Mouse (Mus musculus): ENCODE measurements at regions not wholly inside any gene's neighbourhood (a gene's known extent, or its start where the extent isn't known, plus 50 kb on each side); places are given as distances from the start of the nearest gene placed in this dataset.

- Histone ChIP-seq H3K9ac (no peak overlapping the region), H3K27ac (ENCODE audit: low read depth) (no peak overlapping the region), H3K4me1 (ENCODE audit: insufficient read depth) (no peaks in the 10 kb centered on the region), H3K9me3 (ENCODE audit: low read depth, low read length) (no peaks in the 10 kb centered on the region), H3K36me3 (ENCODE audit: insufficient read depth) (no peaks in the 10 kb centered on the region), H3K4me3 (ENCODE audit: low read depth, low read length) (no peak overlapping the region), H3K27me3 (ENCODE audit: insufficient read depth, low read length) (no peaks in the 10 kb centered on the region), H3K4me2 (no peak overlapping the region)
- 75% methylated on average over 7 of the region's 7 CpGs for WGBS
- DNase-seq = no peak
- no peak for ATAC-seq (ENCODE audit: insufficient read depth)
- TF ChIP-seq CTCF (IDR thresholded peaks at IDR 0.05; ENCODE audit: low read depth) = no peak
These were observed 375.8 kb downstream of the Tbc1d22a start for GRCm38 (mm10) chr15:86590033-86590432.

GRCm38 (mm10) chr15:86590896-86591295 lies 376.6 kb downstream of the Tbc1d22a start:
- H3K9me3 ChIP-seq (ENCODE audit: low read depth, low read length) = no peaks in the 10 kb centered on the region
- 0 out of 2 replicates have a peak, but pooled peaks have one; percentile 20 for TF ChIP-seq CTCF (IDR thresholded peaks at IDR 0.05; ENCODE audit: low read depth)
- no peaks in the 10 kb centered on the region for H3K4me1 ChIP-seq (ENCODE audit: insufficient read depth)
- WGBS = 65% methylated on average over 5 of the region's 5 CpGs
- H3K27me3 ChIP-seq (ENCODE audit: insufficient read depth, low read length) = no peaks in the 10 kb centered on the region
- no peak overlapping the region for H3K4me3 ChIP-seq (ENCODE audit: low read depth, low read length)
- no peak overlapping the region for H3K4me2 ChIP-seq
- ATAC-seq (ENCODE audit: insufficient read depth) (no peak), DNase-seq (no peak)
- no peaks in the 10 kb centered on the region for H3K36me3 ChIP-seq (ENCODE audit: insufficient read depth)
- no peak overlapping the region for H3K9ac ChIP-seq
- no peak overlapping the region for H3K27ac ChIP-seq (ENCODE audit: low read depth)

GRCm38 (mm10) chr15:86593404-86593803 lies 379.1 kb downstream of the Tbc1d22a start:
- WGBS = 43% methylated on average over 6 of the region's 6 CpGs
- Histone ChIP-seq H3K27ac (ENCODE audit: low read depth) (no peak overlapping the region), H3K4me2 (no peak overlapping the region), H3K4me1 (ENCODE audit: insufficient read depth) (no peaks in the 10 kb centered on the region), H3K4me3 (ENCODE audit: low read depth, low read length) (no peak overlapping the region), H3K36me3 (ENCODE audit: insufficient read depth) (no peaks in the 10 kb centered on the region), H3K9me3 (ENCODE audit: low read depth, low read length) (no peaks in the 10 kb centered on the region), H3K27me3 (ENCODE audit: insufficient read depth, low read length) (no peaks in the 10 kb centered on the region), H3K9ac (no peak overlapping the region)
- DNase-seq (no peak), ATAC-seq (ENCODE audit: insufficient read depth) (no peak)
- no peak for TF ChIP-seq CTCF (IDR thresholded peaks at IDR 0.05; ENCODE audit: low read depth)

GRCm38 (mm10) chr15:86606411-86606810 lies 392.2 kb downstream of the Tbc1d22a start:
- no peak for DNase-seq
- Histone ChIP-seq H3K36me3 (ENCODE audit: insufficient read depth) (no peaks in the 10 kb centered on the region), H3K4me3 (ENCODE audit: low read depth, low read length) (no peak overlapping the region), H3K27me3 (ENCODE audit: insufficient read depth, low read length) (no peaks in the 10 kb centered on the region), H3K9me3 (ENCODE audit: low read depth, low read length) (no peaks in the 10 kb centered on the region), H3K9ac (no peak overlapping the region), H3K4me2 (no peak overlapping the region), H3K27ac (ENCODE audit: low read depth) (no peak overlapping the region), H3K4me1 (ENCODE audit: insufficient read depth) (no peaks in the 10 kb centered on the region)
- no peak for ATAC-seq (ENCODE audit: insufficient read depth)
- TF ChIP-seq CTCF (IDR thresholded peaks at IDR 0.05; ENCODE audit: low read depth) = no peak

- H3K36me3 ChIP-seq (ENCODE audit: insufficient read depth) = no peaks in the 10 kb centered on the region
- H3K4me3 ChIP-seq (ENCODE audit: low read depth, low read length) = no peak overlapping the region
- H3K27me3 ChIP-seq (ENCODE audit: insufficient read depth, low read length) = no peaks in the 10 kb centered on the region
- no peaks in the 10 kb centered on the region for H3K4me1 ChIP-seq (ENCODE audit: insufficient read depth)
- WGBS = 80% methylated on average over 6 of the region's 6 CpGs
- DNase-seq (no peak), ATAC-seq (ENCODE audit: insufficient read depth) (no peak)
- no peak for TF ChIP-seq CTCF (IDR thresholded peaks at IDR 0.05; ENCODE audit: low read depth)
- no peaks in the 10 kb centered on the region for H3K9me3 ChIP-seq (ENCODE audit: low read depth, low read length)
- no peak overlapping the region for H3K4me2 ChIP-seq
- no peak overlapping the region for H3K9ac ChIP-seq
- H3K27ac ChIP-seq (ENCODE audit: low read depth) = no peak overlapping the region
These were observed 395.4 kb downstream of the Tbc1d22a start for GRCm38 (mm10) chr15:86609692-86610091.

GRCm38 (mm10) chr15:86631376-86631775 lies 417.1 kb downstream of the Tbc1d22a start:
- Histone ChIP-seq H3K9me3 (ENCODE audit: low read depth, low read length) (no peaks in the 10 kb centered on the region), H3K4me2 (no peak overlapping the region), H3K9ac (no peak overlapping the region), H3K27ac (ENCODE audit: low read depth) (no peak overlapping the region), H3K27me3 (ENCODE audit: insufficient read depth, low read length) (no peaks in the 10 kb centered on the region), H3K4me3 (ENCODE audit: low read depth, low read length) (no peak overlapping the region), H3K4me1 (ENCODE audit: insufficient read depth) (no peaks in the 10 kb centered on the region), H3K36me3 (ENCODE audit: insufficient read depth) (no peaks in the 10 kb centered on the region)
- TF ChIP-seq CTCF (IDR thresholded peaks at IDR 0.05; ENCODE audit: low read depth) = no peak
- no peak for DNase-seq
- WGBS = 60% methylated on average over 5 of the region's 5 CpGs
- ATAC-seq (ENCODE audit: insufficient read depth) = no peak

GRCm38 (mm10) chr15:86645244-86645643 lies 431.0 kb downstream of the Tbc1d22a start:
- Histone ChIP-seq H3K9me3 (ENCODE audit: low read depth, low read length) (no peaks in the 10 kb centered on the region), H3K27me3 (ENCODE audit: insufficient read depth, low read length) (no peaks in the 10 kb centered on the region), H3K4me3 (ENCODE audit: low read depth, low read length) (no peak overlapping the region), H3K27ac (ENCODE audit: low read depth) (no peak overlapping the region), H3K9ac (no peak overlapping the region), H3K36me3 (ENCODE audit: insufficient read depth) (no peaks in the 10 kb centered on the region), H3K4me1 (ENCODE audit: insufficient read depth) (no peaks in the 10 kb centered on the region), H3K4me2 (no peak overlapping the region)
- ATAC-seq (ENCODE audit: insufficient read depth) = peak; percentile 75; the same call in 1 of the 2 replicates
- WGBS = 34% methylated on average over 9 of the region's 9 CpGs
- peak; percentile 61 for DNase-seq
- TF ChIP-seq CTCF (IDR thresholded peaks at IDR 0.05; ENCODE audit: low read depth) = no peak

- no peak overlapping the region for H3K27ac ChIP-seq (ENCODE audit: low read depth)
- no peak for DNase-seq
- no peak for ATAC-seq (ENCODE audit: insufficient read depth)
- H3K36me3 ChIP-seq (ENCODE audit: insufficient read depth) = no peaks in the 10 kb centered on the region
- 81% methylated on average over 3 of the region's 3 CpGs for WGBS
- no peaks in the 10 kb centered on the region for H3K9me3 ChIP-seq (ENCODE audit: low read depth, low read length)
- H3K9ac ChIP-seq = no peak overlapping the region
- TF ChIP-seq CTCF (IDR thresholded peaks at IDR 0.05; ENCODE audit: low read depth) = no peak
- no peak overlapping the region for H3K4me3 ChIP-seq (ENCODE audit: low read depth, low read length)
- H3K4me2 ChIP-seq = no peak overlapping the region
- H3K4me1 ChIP-seq (ENCODE audit: insufficient read depth) = no peaks in the 10 kb centered on the region
- H3K27me3 ChIP-seq (ENCODE audit: insufficient read depth, low read length) = no peaks in the 10 kb centered on the region
These were observed 433.9 kb downstream of the Tbc1d22a start for GRCm38 (mm10) chr15:86648131-86648530.
